Mouse (Mus musculus) midbrain, embryonic 10.5 days (tissue): Measurements from ENCODE around the gene Plscr5. TPM values are rescaled to one million over a fixed set of nuclear protein-coding genes. Genes with fewer than 3 reads are reported as not detected.

Experiments
- DNase-seq: peaks from one replicate; pipeline ENCODE4 v3.0.0-alpha.2; 2017; ENCODE audit warnings: low spot score
- H3K27ac ChIP-seq: fragments of 300-500 bp; sonication (generic); replicated peaks from 2 replicates; pipeline ENCODE4 v1.5.1; 2016; ENCODE audit warnings: mild to moderate bottlenecking
- H3K27me3 ChIP-seq: fragments of 300-500 bp; sonication (generic); 2 replicates; pipeline ENCODE4 v1.6.1; 2016; ENCODE audit warnings: low read depth, mild to moderate bottlenecking; ENCODE audit not compliant: poor library complexity, severe bottlenecking
- H3K36me3 ChIP-seq: fragments of 300-500 bp; sonication (generic); 2 replicates; pipeline ENCODE4 v1.6.1; 2016; ENCODE audit warnings: mild to moderate bottlenecking, moderate library complexity
- H3K4me1 ChIP-seq: fragments of 300-500 bp; sonication (generic); 2 replicates; pipeline ENCODE4 v1.6.1; 2016
- H3K4me3 ChIP-seq: fragments of 300-500 bp; sonication (generic); 2 replicates; pipeline ENCODE4 v1.5.1; 2016; ENCODE audit warnings: mild to moderate bottlenecking, moderate library complexity
- H3K9me3 ChIP-seq: fragments of 300-500 bp; sonication (generic); replicated peaks from 2 replicates; pipeline ENCODE4 v1.6.1; 2016; ENCODE audit warnings: mild to moderate bottlenecking
- WGBS: fragments of 180-500 bp; shearing (Covaris S2); methylation state at CpG from one replicate; pipeline ENCODE4 v1.1.7; 2016; 5-methylcytosine and 5-hydroxymethylcytosine counted together
- polyA plus RNA-seq: library from polyadenylated mRNA; unstranded; fragments of >200 nt; fragmentation: Nextera tagmentation; extraction: Ambion mirVana; gene quantifications from 2 replicates; pipeline ENCODE4 v1.2.1, GENCODE M21; 2016

Gene Plscr5
- polyA plus RNA-seq, 1 experiment from 2014 or later = not detected

- H3K36me3 ChIP-seq = no peaks in the 10 kb centered on the region
- H3K4me3 ChIP-seq = no peak overlapping the region
- 93% methylated on average over 11 of the region's 11 CpGs for WGBS
- DNase-seq = no peak
- H3K27me3 ChIP-seq = no peaks in the 10 kb centered on the region
- no peaks in the 10 kb centered on the region for H3K9me3 ChIP-seq
- no peaks in the 10 kb centered on the region for H3K4me1 ChIP-seq
- no peak overlapping the region for H3K27ac ChIP-seq
These were observed 42.2 kb downstream of the Plscr5 start for GRCm38 (mm10) chr9:92234901-92235458.

GRCm38 (mm10) chr9:92248773-92249446 is 56.2 kb downstream of the Plscr5 start:
- Histone ChIP-seq H3K27me3 (no peaks in the 10 kb centered on the region), H3K36me3 (no peaks in the 10 kb centered on the region), H3K27ac (no peak overlapping the region), H3K9me3 (no peaks in the 10 kb centered on the region), H3K4me1 (peaks cover 20% of the 10 kb centered on the region), H3K4me3 (no peak overlapping the region)
- WGBS = 86% methylated on average over 7 of the region's 7 CpGs
- no peak for DNase-seq

- no peaks in the 10 kb centered on the region for H3K9me3 ChIP-seq
- no peaks in the 10 kb centered on the region for H3K36me3 ChIP-seq
- H3K27ac ChIP-seq = peak within 1 kb of the TSS; percentile 94
- peaks cover 20% of the 10 kb centered on the region for H3K4me1 ChIP-seq
- H3K27me3 ChIP-seq = no peaks in the 10 kb centered on the region
- 46% methylated on average over 7 of the region's 7 CpGs for WGBS
- DNase-seq = no peak
- peak within 1 kb of the TSS; percentile 76 for H3K4me3 ChIP-seq
These were observed 56.7 kb downstream of the Plscr5 start, which contains the start of gene Plscr1 for GRCm38 (mm10) chr9:92249447-92249852. TSS of gene Plscr1 (plus strand) at chr9:92249750.

GRCm38 (mm10) chr9:92249987-92250772 is 57.4 kb downstream of the Plscr5 start:
- Histone ChIP-seq H3K4me1 (peaks cover 20% of the 10 kb centered on the region), H3K9me3 (no peaks in the 10 kb centered on the region), H3K27me3 (no peaks in the 10 kb centered on the region), H3K4me3 (peak overlapping the region; percentile 76), H3K36me3 (no peaks in the 10 kb centered on the region), H3K27ac (peak overlapping the region; percentile 94)
- WGBS = under 1% methylated on average over 40 of the region's 40 CpGs
- DNase-seq = peak; percentile 81

- no peak overlapping the region for H3K27ac ChIP-seq
- no peaks in the 10 kb centered on the region for H3K27me3 ChIP-seq
- DNase-seq = no peak
- WGBS = 84% methylated on average over 5 of the region's 5 CpGs
- H3K9me3 ChIP-seq = no peaks in the 10 kb centered on the region
- no peak overlapping the region for H3K4me3 ChIP-seq
- H3K4me1 ChIP-seq = peaks cover 20% of the 10 kb centered on the region
- no peaks in the 10 kb centered on the region for H3K36me3 ChIP-seq
These were observed 60.0 kb downstream of the Plscr5 start for GRCm38 (mm10) chr9:92252718-92253117.

- DNase-seq = no peak
- no peaks in the 10 kb centered on the region for H3K36me3 ChIP-seq
- 94% methylated on average over 10 of the region's 10 CpGs for WGBS
- peaks cover 20% of the 10 kb centered on the region for H3K4me1 ChIP-seq
- H3K9me3 ChIP-seq = no peaks in the 10 kb centered on the region
- no peak overlapping the region for H3K4me3 ChIP-seq
- no peak overlapping the region for H3K27ac ChIP-seq
- H3K27me3 ChIP-seq = no peaks in the 10 kb centered on the region
These were observed 61.0 kb downstream of the Plscr5 start for GRCm38 (mm10) chr9:92253585-92254321.

Other genes starting within 250 kb of the Plscr5 start
- 29.8 and 32.9 TPM in 2 replicates for gene Plscr1, start 56.8 kb downstream of the Plscr5 start, polyA plus RNA-seq
- gene Plscr2, start 82.7 kb downstream of the Plscr5 start, polyA plus RNA-seq = 0.22 and 0.57 TPM in 2 replicates
- gene 1700057G04Rik, start 116.4 kb downstream of the Plscr5 start, polyA plus RNA-seq = not detected in 2 replicates